Mouse (Mus musculus) forebrain, postnatal 0 days (tissue): ENCODE data around the gene Miga1. TPM values are rescaled to one million over a fixed set of nuclear protein-coding genes. Genes with fewer than 3 reads are reported as not detected.

Source experiments
- ATAC-seq: fragments of 200-750 bp; cut with Nextera tagmentation; 2 replicates; pipeline ENCODE4 v1.8.0; 2017; ENCODE audit warnings: mild to moderate bottlenecking, moderate library complexity
- DNase-seq: peaks from one replicate; pipeline ENCODE4 v3.0.0-alpha.2; 2015
- H3K27ac ChIP-seq: fragments of 300-500 bp; sonication (generic); 2 replicates; pipeline ENCODE4 v1.5.1; 2014; ENCODE audit warnings: low read depth, mild to moderate bottlenecking, antibody characterized with exemption, low read length, moderate library complexity, mixed read lengths
- H3K27me3 ChIP-seq: fragments of 300-500 bp; sonication (generic); 2 replicates; pipeline ENCODE4 v1.6.1; 2014; ENCODE audit warnings: mild to moderate bottlenecking, low read length, mixed read lengths; ENCODE audit not compliant: insufficient read depth
- H3K36me3 ChIP-seq: fragments of 300-500 bp; sonication (generic); 2 replicates; pipeline ENCODE4 v1.6.1; 2014; ENCODE audit warnings: mild to moderate bottlenecking, moderate library complexity; ENCODE audit not compliant: insufficient read depth
- H3K4me1 ChIP-seq: fragments of 300-500 bp; sonication (generic); 2 replicates; pipeline ENCODE4 v1.6.1; 2014; ENCODE audit warnings: antibody characterized with exemption; ENCODE audit not compliant: insufficient read depth
- H3K4me2 ChIP-seq: fragments of 300-500 bp; sonication (generic); 2 replicates; pipeline ENCODE4 v1.6.1; 2014; ENCODE audit warnings: low read depth, mild to moderate bottlenecking, moderate library complexity
- H3K4me3 ChIP-seq: fragments of 300-500 bp; sonication (generic); 2 replicates; pipeline ENCODE4 v1.5.1; 2014; ENCODE audit warnings: low read depth, low read length, mixed read lengths
- H3K9ac ChIP-seq: fragments of 300-500 bp; sonication (generic); 2 replicates; pipeline ENCODE4 v1.6.1; 2014; ENCODE audit warnings: mild to moderate bottlenecking
- H3K9me3 ChIP-seq: fragments of 300-500 bp; sonication (generic); 2 replicates; pipeline ENCODE4 v1.6.1; 2016; ENCODE audit warnings: low read length
- CTCF ChIP-seq: sonication (generic); IDR thresholded peaks from 2 replicates; pipeline ENCODE4 v1.5.1; 2016; ENCODE audit warnings: antibody characterized with exemption, control low read depth, low read depth
- WGBS: fragments of 180-500 bp; shearing (Covaris S2); extraction: QIAGEN DNeasy Blood & Tissue Kit; methylation state at CpG from one replicate; pipeline ENCODE4 v1.1.7; 2014; 5-methylcytosine and 5-hydroxymethylcytosine counted together
- polyA plus RNA-seq: library from polyadenylated mRNA; unstranded; fragments of >200 nt; fragmentation: Nextera tagmentation; extraction: Ambion mirVana; gene quantifications from 2 replicates; pipeline ENCODE4 v1.2.1, GENCODE M21; 2015
- total RNA-seq: library from RNA; depleted of rRNA; stranded (reverse); fragments of >200 nt; gene quantifications from 2 replicates; pipeline ENCODE4 v1.2.3, GENCODE M21; 2014

Miga1 gene
- total and polyA plus RNA-seq, 2 experiments from 2014 or later, result 18.8 to 24.3 TPM

DNA sequence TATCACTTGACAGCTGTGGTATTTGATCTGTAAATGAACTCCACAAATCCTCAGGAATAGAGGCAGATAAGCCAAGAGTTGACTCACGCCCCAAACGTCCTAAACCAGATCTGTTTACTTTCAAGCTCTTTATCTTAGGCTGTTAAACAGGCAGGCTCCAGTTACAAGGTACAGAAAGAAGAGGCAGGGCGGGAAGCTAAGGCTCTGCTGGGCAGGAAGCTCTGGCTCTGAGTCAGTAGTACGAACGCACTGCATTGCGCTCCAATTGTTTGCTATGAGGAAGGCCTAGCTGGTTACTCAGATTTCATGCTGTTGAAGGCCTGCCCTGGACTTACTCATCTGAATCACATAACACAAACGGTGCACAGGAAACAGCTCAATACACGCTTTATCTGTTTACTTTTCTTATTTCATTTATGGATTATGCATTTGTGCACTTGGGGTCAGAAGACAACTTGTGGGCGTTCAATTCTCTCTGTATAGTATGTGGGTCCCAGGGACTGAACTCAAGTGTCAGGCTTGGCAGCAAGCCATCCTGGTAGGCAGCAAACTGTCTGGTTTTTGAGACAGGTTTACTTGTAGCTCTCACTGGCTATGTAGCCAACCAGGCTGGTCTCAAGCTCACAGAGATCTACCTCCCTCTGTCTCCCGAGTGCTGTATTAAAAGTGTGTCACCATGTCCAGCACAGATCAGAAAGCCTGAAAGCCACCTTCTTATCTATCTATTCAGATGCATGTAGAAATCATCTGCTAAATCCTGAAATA is 31.5 kb downstream of the Miga1 start:
- Histone ChIP-seq H3K4me2 (no peak overlapping the region), H3K4me1 (no peaks in the 10 kb centered on the region), H3K4me3 (no peak overlapping the region), H3K27me3 (no peaks in the 10 kb centered on the region), H3K9ac (no peak overlapping the region), H3K27ac (no peak overlapping the region), H3K36me3 (peaks cover 39% of the 10 kb centered on the region), H3K9me3 (no peaks in the 10 kb centered on the region)
- DNase-seq (no peak), ATAC-seq (no peak)
- TF ChIP-seq CTCF, result no peak
- 75% methylated on average over 10 of the region's 10 CpGs for WGBS

DNA sequence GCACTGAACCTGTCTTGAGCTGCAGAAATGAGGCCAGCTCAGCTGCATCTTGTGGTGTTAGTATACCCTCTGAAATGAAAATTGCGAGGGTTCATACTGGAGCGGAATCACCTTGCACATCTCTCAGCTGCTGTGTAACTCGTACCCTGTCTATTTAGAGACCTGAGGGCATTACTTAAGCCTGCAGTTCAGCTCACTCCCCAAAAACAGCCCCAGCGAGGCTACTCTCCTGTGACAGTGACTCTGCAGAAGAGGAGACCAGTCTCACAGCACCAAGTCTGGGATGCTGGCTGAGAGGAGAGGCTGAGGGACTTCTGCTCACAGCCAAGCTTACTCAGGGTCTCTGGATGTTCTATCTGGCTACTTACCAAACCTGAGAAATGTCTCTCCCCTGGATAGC is 34.2 kb downstream of the Miga1 start:
- Histone ChIP-seq H3K4me1 (no peaks in the 10 kb centered on the region), H3K27ac (no peak overlapping the region), H3K4me2 (no peak overlapping the region), H3K36me3 (peaks cover 31% of the 10 kb centered on the region), H3K9ac (no peak overlapping the region), H3K4me3 (no peak overlapping the region), H3K27me3 (no peaks in the 10 kb centered on the region), H3K9me3 (no peaks in the 10 kb centered on the region)
- no peak for DNase-seq
- no peak for TF ChIP-seq CTCF
- 90% methylated on average over 4 of the region's 4 CpGs for WGBS
- no peak for ATAC-seq

DNA sequence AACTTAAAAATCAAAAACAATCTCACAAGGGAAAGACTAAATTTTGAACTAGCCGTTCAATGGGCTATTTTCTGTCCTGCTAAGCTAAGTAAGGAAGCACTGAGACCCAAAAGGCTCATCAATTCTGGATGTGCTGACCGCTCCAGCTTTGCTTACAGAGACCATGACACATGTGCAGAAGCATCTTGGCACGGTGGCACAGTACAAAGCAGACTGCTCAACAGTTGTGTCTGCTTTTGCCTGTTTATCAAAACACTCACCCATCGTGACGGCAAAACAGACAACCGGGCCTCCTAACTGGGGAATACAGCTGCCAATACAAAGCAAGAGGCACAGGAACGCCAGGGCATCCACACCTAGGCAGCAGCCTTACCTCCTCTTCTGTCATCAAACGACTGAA is 35.1 kb downstream of the Miga1 start:
- no peaks in the 10 kb centered on the region for H3K27me3 ChIP-seq
- DNase-seq (no peak), ATAC-seq (no peak)
- H3K36me3 ChIP-seq, result peaks cover 35% of the 10 kb centered on the region
- no peak overlapping the region for H3K4me3 ChIP-seq
- H3K9ac ChIP-seq, result no peak overlapping the region
- H3K27ac ChIP-seq, result no peak overlapping the region
- H3K4me2 ChIP-seq, result no peak overlapping the region
- TF ChIP-seq CTCF, result no peak
- no peaks in the 10 kb centered on the region for H3K4me1 ChIP-seq
- WGBS, result 89% methylated on average over 8 of the region's 8 CpGs
- H3K9me3 ChIP-seq, result no peaks in the 10 kb centered on the region

DNA sequence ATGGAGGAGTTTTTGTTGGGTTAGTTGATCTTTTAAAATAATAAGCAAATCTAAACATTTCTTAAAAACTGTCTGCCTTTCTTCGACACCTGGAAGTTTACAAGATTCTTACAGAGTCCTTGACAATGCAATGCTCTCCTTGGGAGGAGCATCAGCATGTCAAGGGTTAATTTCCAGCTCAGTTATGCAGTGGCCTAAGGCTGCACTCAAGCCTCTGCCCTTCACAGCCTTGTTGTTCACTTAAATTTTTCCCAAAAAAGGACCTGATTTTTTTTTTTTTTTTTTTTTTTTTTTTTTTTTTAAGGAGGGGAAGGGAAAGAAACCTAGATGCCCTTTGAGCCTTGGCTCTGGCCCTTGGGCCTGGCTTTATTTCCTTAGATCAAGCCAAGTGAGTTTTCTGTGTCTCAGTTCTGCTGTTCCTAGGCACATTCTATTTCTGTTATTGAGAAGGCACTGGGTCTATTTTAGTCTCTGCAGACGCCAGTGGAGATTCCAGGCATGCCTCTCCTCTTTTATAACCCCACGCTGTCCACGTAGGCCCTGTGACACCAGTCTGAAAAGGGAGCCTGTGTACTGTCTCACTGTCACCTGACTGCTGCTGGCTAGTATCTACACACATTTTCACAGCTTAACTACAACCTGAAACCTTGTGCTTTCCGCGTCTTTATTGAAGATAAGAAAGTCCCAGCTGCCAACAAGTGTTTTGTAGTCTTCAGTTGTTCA is 36.0 kb downstream of the Miga1 start:
- 73% methylated on average over 6 of the region's 6 CpGs for WGBS
- Histone ChIP-seq H3K4me3 (no peak overlapping the region), H3K9ac (no peak overlapping the region), H3K36me3 (peaks cover 34% of the 10 kb centered on the region), H3K4me1 (no peaks in the 10 kb centered on the region), H3K9me3 (no peaks in the 10 kb centered on the region), H3K4me2 (no peak overlapping the region), H3K27ac (no peak overlapping the region), H3K27me3 (no peaks in the 10 kb centered on the region)
- TF ChIP-seq CTCF, result no peak
- DNase-seq (no peak), ATAC-seq (no peak)

DNA sequence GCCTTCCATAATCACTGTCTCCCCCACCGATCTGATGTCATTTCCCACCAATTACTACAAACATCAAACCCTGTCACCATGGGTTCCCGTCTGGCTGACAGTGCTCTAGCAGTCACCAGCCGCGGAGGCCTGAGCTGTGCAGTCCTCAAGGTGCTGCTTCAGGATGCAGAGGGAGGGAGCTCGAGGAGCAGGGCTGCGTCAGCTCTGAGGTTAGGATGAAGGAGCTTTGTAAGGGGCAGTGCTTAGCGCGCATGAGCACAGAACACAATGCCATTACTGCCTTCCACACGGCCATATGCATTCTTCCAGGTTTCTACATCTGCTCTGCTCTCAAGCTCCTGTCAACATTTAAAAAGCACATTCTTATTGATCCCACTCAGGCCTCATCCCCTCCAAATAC is 37.2 kb downstream of the Miga1 start:
- Histone ChIP-seq H3K4me1 (no peaks in the 10 kb centered on the region), H3K4me3 (no peak overlapping the region), H3K27me3 (no peaks in the 10 kb centered on the region), H3K9ac (no peak overlapping the region), H3K36me3 (peaks cover 28% of the 10 kb centered on the region), H3K4me2 (no peak overlapping the region), H3K27ac (no peak overlapping the region), H3K9me3 (no peaks in the 10 kb centered on the region)
- no peak for DNase-seq
- TF ChIP-seq CTCF, result no peak
- WGBS, result 70% methylated on average over 9 of the region's 9 CpGs
- ATAC-seq, result peak; percentile 34; the same call in 1 of the 2 replicates

DNA sequence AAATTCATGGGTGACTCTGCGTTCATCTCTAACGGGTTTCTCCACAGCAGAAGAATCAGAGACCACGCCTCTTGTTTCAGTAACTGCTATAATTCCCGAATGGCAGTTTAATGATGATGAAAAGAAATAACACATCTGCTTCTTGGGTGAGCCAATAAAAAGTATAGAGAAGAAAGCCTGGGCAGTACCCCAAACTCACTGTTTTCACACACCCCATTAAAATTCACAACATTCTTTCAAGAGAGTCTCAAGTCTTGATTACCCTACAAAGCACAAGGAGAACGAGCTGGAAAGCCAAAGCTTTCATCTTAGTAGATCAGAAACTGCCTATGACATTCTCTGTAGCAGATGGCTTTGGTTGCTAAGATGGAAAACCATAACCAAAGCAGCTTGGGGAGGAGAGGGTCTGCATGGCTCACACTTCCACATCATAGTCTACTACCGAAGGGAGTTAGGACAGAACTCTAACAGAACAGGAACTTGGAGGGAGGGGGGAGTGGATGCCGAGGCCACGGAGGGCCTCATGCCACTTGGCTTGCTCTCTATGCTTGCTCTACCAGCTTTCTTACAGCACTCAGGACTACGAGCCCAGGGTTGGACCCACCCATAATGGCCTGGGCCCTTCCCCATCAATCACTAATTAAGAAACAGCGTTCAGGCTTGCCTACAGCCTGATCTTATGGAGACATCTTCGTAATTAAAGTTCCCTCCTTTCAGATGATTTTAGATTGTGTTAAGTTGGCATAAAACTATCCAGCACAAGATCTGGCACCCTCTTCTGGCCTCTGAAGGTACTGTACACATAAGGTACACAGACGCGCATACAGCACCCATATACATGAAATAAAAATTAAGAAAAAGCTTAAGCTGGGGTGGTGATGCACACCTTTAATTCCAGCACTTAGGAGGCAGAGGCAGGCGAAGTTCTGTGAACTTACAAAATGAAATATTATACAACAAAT is 39.5 kb downstream of the Miga1 start:
- Histone ChIP-seq H3K9me3 (no peaks in the 10 kb centered on the region), H3K27ac (no peak overlapping the region), H3K4me3 (no peak overlapping the region), H3K27me3 (no peaks in the 10 kb centered on the region), H3K4me2 (no peak overlapping the region), H3K36me3 (peaks cover 44% of the 10 kb centered on the region), H3K4me1 (no peaks in the 10 kb centered on the region), H3K9ac (no peak overlapping the region)
- WGBS, result 82% methylated on average over 14 of the region's 14 CpGs
- DNase-seq, result no peak
- no peak for ATAC-seq
- TF ChIP-seq CTCF, result peak; percentile 42; the same call in 1 of the 2 replicates
